Mouse (Mus musculus) embryonic fibroblast, embryonic 13.5 days (primary cell): Measurements from ENCODE around the gene Akap14.

Source experiments
- CTCF ChIP-seq: IDR thresholded peaks from 2 replicates; pipeline ENCODE4 v1.5.1; 2011; ENCODE audit warnings: mild to moderate bottlenecking, control low read depth, low read length, moderate library complexity, borderline replicate concordance; ENCODE audit not compliant: insufficient read depth
- POLR2A ChIP-seq: IDR thresholded peaks from 2 replicates; pipeline ENCODE4 v1.6.1; 2011; ENCODE audit warnings: low read depth, mild to moderate bottlenecking, control low read depth, low read length, moderate library complexity

DNA sequence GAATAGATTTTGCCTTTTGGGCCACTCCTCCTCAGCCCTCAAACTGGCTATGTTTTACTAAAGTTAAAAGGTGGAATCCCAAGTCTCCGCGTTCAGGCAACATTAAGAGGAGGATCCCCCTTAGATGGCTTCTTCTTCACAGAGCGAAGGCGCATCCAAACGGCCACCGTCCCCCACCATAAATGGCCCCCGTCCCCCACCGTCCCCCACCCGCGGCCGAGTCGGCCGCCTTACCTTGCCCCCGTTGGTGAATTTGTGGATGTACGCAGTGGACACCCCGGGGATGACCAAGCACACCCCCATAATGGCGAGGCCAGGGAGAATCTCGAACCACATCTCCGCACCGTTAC lies 22.1 kb upstream of the Akap14 start:
- TF ChIP-seq CTCF (no peak), POLR2A (no peak)
